Mouse (Mus musculus) gastrocnemius, postnatal 4 days (tissue): ENCODE data around the gene Rgs12. TPM values are rescaled to one million over a fixed set of nuclear protein-coding genes. Genes with fewer than 3 reads are reported as not detected.

Experiments used
- DNase-seq, 2 experiments: peaks; one replicate each; pipeline ENCODE4 v3.0.0; 2021 to 2022; ENCODE audit warnings: low spot score in 2 of 2, mixed read lengths in 2 of 2
- total RNA-seq, 2 experiments: library from RNA; stranded (reverse); gene quantifications; 2 replicates each; pipeline ENCODE4 v1.2.3; 2021

The Rgs12 gene
- total RNA-seq, 2 experiments from 2014 or later: 34.7 to 35.2 TPM

- no peak for DNase-seq
These were observed 18.2 kb upstream of the Rgs12 start for GRCm38 (mm10) chr5:34931091-34931490.

- DNase-seq: no peak
These were observed 17.5 kb upstream of the Rgs12 start for GRCm38 (mm10) chr5:34931516-34932457.

- DNase-seq: no peak
These were observed 16.8 kb upstream of the Rgs12 start for GRCm38 (mm10) chr5:34932458-34932806.

GRCm38 (mm10) chr5:34933461-34933860 is 15.8 kb upstream of the Rgs12 start:
- no peak for DNase-seq

GRCm38 (mm10) chr5:34941710-34942470 is 7.4 kb upstream of the Rgs12 start:
- no peak for DNase-seq

GRCm38 (mm10) chr5:34943428-34943827 is 5.8 kb upstream of the Rgs12 start:
- DNase-seq: no peak

- DNase-seq: no peak
These were observed 545 bp downstream of the Rgs12 start for GRCm38 (mm10) chr5:34949769-34950211.

GRCm38 (mm10) chr5:34950486-34951160 is 1.4 kb downstream of the Rgs12 start:
- no peak for DNase-seq

- peak in 1 of 2 experiments; percentile 53 for DNase-seq
These were observed 2.1 kb downstream of the Rgs12 start for GRCm38 (mm10) chr5:34951161-34951834.

GRCm38 (mm10) chr5:34954508-34954907 is 5.3 kb downstream of the Rgs12 start:
- no peak for DNase-seq

- DNase-seq: no peak
These were observed 6.4 kb downstream of the Rgs12 start for GRCm38 (mm10) chr5:34955630-34956029.

- DNase-seq: no peak
These were observed 6.9 kb downstream of the Rgs12 start for GRCm38 (mm10) chr5:34956151-34956550.

GRCm38 (mm10) chr5:34957015-34957414 is 7.8 kb downstream of the Rgs12 start:
- DNase-seq: no peak

GRCm38 (mm10) chr5:34960021-34960420 is 10.8 kb downstream of the Rgs12 start:
- no peak for DNase-seq

- DNase-seq: no peak
These were observed 16.3 kb downstream of the Rgs12 start for GRCm38 (mm10) chr5:34965531-34965930.

- no peak for DNase-seq
These were observed 19.1 kb downstream of the Rgs12 start for GRCm38 (mm10) chr5:34968386-34968785.

- DNase-seq: no peak
These were observed 23.2 kb downstream of the Rgs12 start for GRCm38 (mm10) chr5:34972471-34972870.

- no peak for DNase-seq
These were observed 24.5 kb downstream of the Rgs12 start for GRCm38 (mm10) chr5:34973560-34974317.

- DNase-seq: no peak
These were observed 25.7 kb downstream of the Rgs12 start for GRCm38 (mm10) chr5:34974773-34975443.
